Mouse (Mus musculus) G1E (cell line): ENCODE results near the gene Plk5.

Source experiments
- CTCF ChIP-seq: IDR thresholded peaks from 2 replicates; pipeline ENCODE4 v1.5.1; 2012; ENCODE audit warnings: low read depth, low read length, inconsistent platforms, mixed read lengths
- GATA1 ChIP-seq: IDR thresholded peaks from 2 replicates; pipeline ENCODE4 v1.6.1; 2012; ENCODE audit warnings: borderline replicate concordance, low read length, inconsistent platforms, mixed read lengths
- TAL1 ChIP-seq: conservative IDR thresholded peaks from 2 replicates; pipeline ENCODE4 v1.6.1; 2012; ENCODE audit warnings: low read depth, low read length, inconsistent platforms, mixed read lengths

GRCm38 (mm10) chr10:80312586-80313504 is 43.4 kb upstream of the Plk5 start:
- TF ChIP-seq CTCF = no peak
- TF ChIP-seq GATA1 = no peak
- TF ChIP-seq TAL1 = no peak
